Mouse (Mus musculus) testis, adult 2 months (tissue): ENCODE measurements at regions not wholly inside any gene's neighbourhood (a gene's known extent, or its start where the extent isn't known, plus 50 kb on each side); places are given as distances from the start of the nearest gene placed in this dataset.

Source experiments
- CTCF ChIP-seq: fragments of 200-500 bp; IDR thresholded peaks from 2 replicates; pipeline ENCODE4 v1.5.1; 2012; ENCODE audit warnings: low read depth, mild to moderate bottlenecking, inconsistent platforms, low read length, moderate library complexity; ENCODE audit not compliant: control insufficient read depth, insufficient read depth, insufficient replicate concordance
- POLR2A ChIP-seq: fragments of 200-500 bp; IDR thresholded peaks from 2 replicates; pipeline ENCODE4 v1.6.1; 2012; ENCODE audit warnings: low read depth, mild to moderate bottlenecking, inconsistent platforms, low read length, moderate library complexity; ENCODE audit not compliant: control insufficient read depth

- TF ChIP-seq POLR2A: no peak
- no peak for TF ChIP-seq CTCF
Measured at GRCm38 (mm10) chr3:52638816-52639215, 370.7 kb downstream of the Foxo1 start.
